Mouse (Mus musculus): ENCODE data around the gene Tlcd1.

DNA sequence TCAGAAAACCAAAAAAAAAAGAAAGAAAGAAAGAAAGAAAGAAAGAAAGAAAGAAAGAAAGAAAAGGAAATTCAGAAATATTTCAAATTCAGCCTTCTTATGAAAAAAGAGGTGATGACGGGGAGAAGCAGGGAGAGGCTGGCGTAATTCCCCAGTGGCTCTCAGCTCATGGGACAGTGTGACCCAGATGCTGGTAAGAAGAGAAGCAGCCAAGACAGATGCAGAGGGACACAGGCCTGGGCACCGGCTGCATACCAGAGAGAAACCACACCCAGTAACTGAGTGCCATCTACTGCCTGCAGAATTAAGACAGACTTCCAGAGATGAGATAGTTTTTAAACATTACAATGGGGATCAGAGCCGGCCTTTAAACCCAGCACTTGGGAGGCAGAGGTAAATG lies 47.1 kb downstream of the Tlcd1 start:
- TF ChIP-seq GATA1 (IDR thresholded peaks at IDR 0.05; ENCODE audit: borderline replicate concordance, low read length): no peak
- no peak for TF ChIP-seq FLI1 (IDR thresholded peaks at IDR 0.05; ENCODE audit: low read length)
